Mouse (Mus musculus) MEL (cell line): ENCODE data around the gene Mybpc3. TPM values are rescaled to one million over a fixed set of nuclear protein-coding genes. Genes with fewer than 3 reads are reported as not detected.

ENCODE experiments used
- DNase-seq: peaks from one replicate; pipeline ENCODE4 v3.0.0; 2011; ENCODE audit warnings: low read depth, low spot score
- H3K27ac ChIP-seq: 2 replicates; pipeline ENCODE4 v1.5.1; 2012; ENCODE audit warnings: low read depth, mild to moderate bottlenecking, control low read depth, low read length, moderate library complexity; ENCODE audit not compliant: control insufficient read depth
- H3K27me3 ChIP-seq, 2 experiments: fragments of 150-350 bp in 1 of 2; sonication (generic) in 1 of 2; 2 replicates each; pipeline ENCODE4 v1.6.1; 2012; ENCODE audit warnings: low read length in 2 of 2, mild to moderate bottlenecking in 2 of 2, improper control_type of control experiment in 1 of 2, moderate library complexity in 1 of 2; ENCODE audit not compliant: insufficient read depth in 2 of 2, control insufficient read depth in 1 of 2
- H3K36me3 ChIP-seq, 2 experiments: 2 replicates each; pipeline ENCODE4 v1.6.1; 2012 to 2014; ENCODE audit warnings: low read length in 2 of 2, improper control_type of control experiment in 1 of 2, inconsistent platforms in 1 of 2, mild to moderate bottlenecking in 1 of 2; ENCODE audit not compliant: insufficient read depth in 2 of 2, control insufficient read depth in 1 of 2
- H3K4me1 ChIP-seq, 2 experiments: fragments of 150-350 bp in 1 of 2; sonication (generic) in 1 of 2; 2 replicates each; pipeline ENCODE4 v1.6.1; 2012; ENCODE audit warnings: low read length in 2 of 2, improper control_type of control experiment in 1 of 2, mild to moderate bottlenecking in 1 of 2; ENCODE audit not compliant: insufficient read depth in 2 of 2, control insufficient read depth in 1 of 2
- H3K4me3 ChIP-seq, 2 experiments: fragments of 150-350 bp in 1 of 2; sonication (generic) in 1 of 2; 2 replicates each; pipeline ENCODE4 v1.5.1; 2012; ENCODE audit warnings: low read depth in 2 of 2, low read length in 2 of 2, mild to moderate bottlenecking in 2 of 2, moderate library complexity in 2 of 2, control low read depth in 1 of 2, improper control_type of control experiment in 1 of 2; ENCODE audit not compliant: control insufficient read depth in 1 of 2, insufficient read depth in 1 of 2
- H3K79me2 ChIP-seq: 2 replicates; pipeline ENCODE4 v1.6.1; 2012; ENCODE audit warnings: mild to moderate bottlenecking, low read length, moderate library complexity; ENCODE audit not compliant: control insufficient read depth, poor library complexity, insufficient read depth
- H3K9ac ChIP-seq: 2 replicates; pipeline ENCODE4 v1.6.1; 2012; ENCODE audit warnings: low read depth, mild to moderate bottlenecking, control low read depth, low read length, moderate library complexity; ENCODE audit not compliant: control insufficient read depth, poor library complexity, severe bottlenecking
- H3K9me3 ChIP-seq: fragments of 150-350 bp; sonication (generic); replicated peaks from 2 replicates; pipeline ENCODE4 v1.6.1; 2012; ENCODE audit warnings: mild to moderate bottlenecking, low read length, improper control_type of control experiment, moderate library complexity; ENCODE audit not compliant: insufficient read depth
- BHLHE40 ChIP-seq: IDR thresholded peaks from 2 replicates; pipeline ENCODE4 v1.6.1; 2012; ENCODE audit warnings: low read depth, mild to moderate bottlenecking, inconsistent platforms, low read length, improper control_type of control experiment, borderline replicate concordance
- ELF1 ChIP-seq: IDR thresholded peaks from 2 replicates; pipeline ENCODE4 v1.6.1; 2014; ENCODE audit warnings: low read depth, mild to moderate bottlenecking, inconsistent platforms, low read length, improper control_type of control experiment, moderate library complexity
- ETS1 ChIP-seq: IDR thresholded peaks from 2 replicates; pipeline ENCODE4 v1.6.1; 2012; ENCODE audit warnings: low read depth, mild to moderate bottlenecking, inconsistent platforms, low read length, improper control_type of control experiment, moderate library complexity
- GABPA ChIP-seq: IDR thresholded peaks from 2 replicates; pipeline ENCODE4 v1.6.1; 2012; ENCODE audit warnings: low read depth, mild to moderate bottlenecking, inconsistent platforms, low read length, improper control_type of control experiment, moderate library complexity
- HCFC1 ChIP-seq: IDR thresholded peaks from 2 replicates; pipeline ENCODE4 v1.6.1; 2012; ENCODE audit warnings: low read depth, mild to moderate bottlenecking, inconsistent platforms, low read length, improper control_type of control experiment, moderate library complexity
- KAT2A ChIP-seq: conservative IDR thresholded peaks from 2 replicates; pipeline ENCODE4 v1.6.1; 2012; ENCODE audit warnings: low read depth, low read length, improper control_type of control experiment, inconsistent platforms
- MYB ChIP-seq: IDR thresholded peaks from 2 replicates; pipeline ENCODE4 v1.6.1; 2011; ENCODE audit warnings: mild to moderate bottlenecking, low read depth, low read length, improper control_type of control experiment
- NELFE ChIP-seq: IDR thresholded peaks from 2 replicates; pipeline ENCODE4 v1.6.1; 2011; ENCODE audit warnings: low read depth, low read length, improper control_type of control experiment
- NRF1 ChIP-seq: IDR thresholded peaks from 2 replicates; pipeline ENCODE4 v1.6.1; 2014; ENCODE audit warnings: low read depth, mild to moderate bottlenecking, inconsistent platforms, low read length, improper control_type of control experiment, moderate library complexity; ENCODE audit not compliant: poor library complexity, insufficient read depth, severe bottlenecking
- POLR2A ChIP-seq, 2 experiments: IDR thresholded peaks; 2 replicates each; pipeline ENCODE4 v1.6.1; 2011 to 2012; ENCODE audit warnings: low read length in 2 of 2, mild to moderate bottlenecking in 2 of 2, control low read depth in 1 of 2, improper control_type of control experiment in 1 of 2, low read depth in 1 of 2, moderate library complexity in 1 of 2; ENCODE audit not compliant: control insufficient read depth in 1 of 2, insufficient read depth in 1 of 2, poor library complexity in 1 of 2
- RAD21 ChIP-seq: IDR thresholded peaks from 2 replicates; pipeline ENCODE4 v1.6.1; 2011; ENCODE audit warnings: mild to moderate bottlenecking, low read depth, low read length, improper control_type of control experiment
- SIN3A ChIP-seq: IDR thresholded peaks from 2 replicates; pipeline ENCODE4 v1.6.1; 2012; ENCODE audit warnings: low read length, improper control_type of control experiment, inconsistent platforms
- SMC3 ChIP-seq: IDR thresholded peaks from 2 replicates; pipeline ENCODE4 v1.6.1; 2011; ENCODE audit warnings: low read depth, low read length, improper control_type of control experiment
- TAL1 ChIP-seq: IDR thresholded peaks from 2 replicates; pipeline ENCODE4 v1.6.1; 2012; ENCODE audit warnings: mild to moderate bottlenecking, inconsistent platforms, low read length, moderate library complexity, mixed read lengths
- TBP ChIP-seq: IDR thresholded peaks from 2 replicates; pipeline ENCODE4 v1.8.0; 2011; ENCODE audit warnings: low read depth, low read length, improper control_type of control experiment
- TCF12 ChIP-seq: IDR thresholded peaks from 2 replicates; pipeline ENCODE4 v1.6.1; 2014; ENCODE audit warnings: low read depth, mild to moderate bottlenecking, inconsistent platforms, low read length, improper control_type of control experiment, moderate library complexity
- UBTF ChIP-seq: IDR thresholded peaks from 2 replicates; pipeline ENCODE4 v1.6.1; 2012; ENCODE audit warnings: low read depth, mild to moderate bottlenecking, inconsistent platforms, low read length, improper control_type of control experiment, moderate library complexity, borderline replicate concordance; ENCODE audit not compliant: insufficient read depth
- ZC3H11A ChIP-seq: IDR thresholded peaks from 2 replicates; pipeline ENCODE4 v1.6.1; 2012; ENCODE audit warnings: low read depth, mild to moderate bottlenecking, inconsistent platforms, low read length, improper control_type of control experiment
- ZKSCAN1 ChIP-seq: IDR thresholded peaks from 2 replicates; pipeline ENCODE4 v1.6.1; 2012; ENCODE audit warnings: low read depth, mild to moderate bottlenecking, inconsistent platforms, low read length, improper control_type of control experiment, moderate library complexity
- ZNF384 ChIP-seq: IDR thresholded peaks from 2 replicates; pipeline ENCODE4 v1.6.1; 2012; ENCODE audit warnings: low read depth, mild to moderate bottlenecking, inconsistent platforms, low read length, improper control_type of control experiment
- polyA plus RNA-seq, 2 experiments: library from polyadenylated mRNA; stranded (reverse) in 1 of 2; unstranded in 1 of 2; fragments of >175 nt in 1 of 2; fragments of >200 nt in 1 of 2; gene quantifications; 2 replicates each; pipeline versions ENCODE4 v1.2.1 to v1.2.4; 2012; ENCODE audit warnings: low replicate concordance in 2 of 2, low read depth in 1 of 2; ENCODE audit not compliant: insufficient read length in 2 of 2, insufficient read depth in 1 of 2, missing spikeins in 1 of 2
- total RNA-seq: library from RNA; depleted of rRNA; stranded (reverse); fragments of 300-350 nt; gene quantifications from 2 replicates; pipeline ENCODE4 v1.2.3, GENCODE M21; 2012

The Mybpc3 gene
- total and polyA plus RNA-seq, 3 experiments: 0.19 to 0.50 TPM; not detected in 1

- Histone ChIP-seq H3K9ac (no peak overlapping the region), H3K4me1 (peaks cover 0 to 5% of the 10 kb centered on the region in 2 experiments; a peak in 1 of 4 replicates), H3K9me3 (no peaks in the 10 kb centered on the region), H3K79me2 (no peaks in the 10 kb centered on the region), H3K27me3 (no peaks in the 10 kb centered on the region), H3K36me3 (no peaks in the 10 kb centered on the region), H3K4me3 (no peak overlapping the region), H3K27ac (no peak overlapping the region)
- no peak for DNase-seq
- TF ChIP-seq ELF1: no peak
- TF ChIP-seq TBP: no peak
- no peak for TF ChIP-seq NELFE
- no peak for TF ChIP-seq ETS1
- TF ChIP-seq RAD21: no peak
- no peak for TF ChIP-seq UBTF
- no peak for TF ChIP-seq TCF12
- no peak for TF ChIP-seq TAL1
Measured at GRCm38 (mm10) chr2:91119551-91119950, 1.6 kb downstream of the Mybpc3 start.

- TF ChIP-seq BHLHE40 (no peak), ZKSCAN1 (no peak), TBP (no peak), GABPA (no peak), SIN3A (no peak), POLR2A (IDR thresholded peaks at IDR 0.05; ENCODE audit: control insufficient read depth in 1 of 2, insufficient read depth in 1 of 2, low read depth in 1 of 2, low read length in 2 of 2, poor library complexity in 1 of 2) (no peak), ZNF384 (no peak), KAT2A (no peak), ZC3H11A (no peak), UBTF (no peak), HCFC1 (no peak), NRF1 (no peak), SMC3 (no peak), MYB (no peak)
- Histone ChIP-seq H3K79me2 (no peaks in the 10 kb centered on the region), H3K27me3 (no peaks in the 10 kb centered on the region), H3K4me3 (no peak overlapping the region), H3K36me3 (no peaks in the 10 kb centered on the region), H3K9ac (no peak overlapping the region), H3K9me3 (no peaks in the 10 kb centered on the region), H3K27ac (no peak overlapping the region), H3K4me1 (peaks cover 0 to 5% of the 10 kb centered on the region in 2 experiments; a peak in 1 of 4 replicates)
- DNase-seq: no peak
Measured at GRCm38 (mm10) chr2:91120261-91120671, 2.3 kb downstream of the Mybpc3 start.
